Mouse (Mus musculus): ENCODE data around the gene Timm29.

Gene Timm29

GRCm38 (mm10) chr9:21620229-21620628 is 27.7 kb downstream of the Timm29 start:
- no peak for DNase-seq

- no peak for DNase-seq
Measured at GRCm38 (mm10) chr9:21622676-21623075, 30.2 kb downstream of the Timm29 start.

- peak; percentile 55 for DNase-seq
Measured at GRCm38 (mm10) chr9:21625342-21626339, 33.1 kb downstream of the Timm29 start.

- DNase-seq, result no peak
Measured at GRCm38 (mm10) chr9:21626571-21626970, 34.0 kb downstream of the Timm29 start.

GRCm38 (mm10) chr9:21627145-21627795 is 34.7 kb downstream of the Timm29 start:
- DNase-seq, result peak; percentile 54

GRCm38 (mm10) chr9:21630673-21631072 is 38.2 kb downstream of the Timm29 start:
- peak; percentile 76 for DNase-seq

- DNase-seq, result no peak
Measured at GRCm38 (mm10) chr9:21633106-21633505, 40.6 kb downstream of the Timm29 start.

- DNase-seq, result no peak
Measured at GRCm38 (mm10) chr9:21635639-21636038, 43.1 kb downstream of the Timm29 start.

- no peak for DNase-seq
Measured at GRCm38 (mm10) chr9:21639031-21639430, 46.5 kb downstream of the Timm29 start.

All from thymus, postnatal 4 days (tissue).